Mouse (Mus musculus): ENCODE results near the gene Prcc.
"Not testable (repeated sequence)": the region's sequence is repeated elsewhere in the genome, so short reads cannot be mapped to it uniquely, and the experiment has no call there.

DNA sequence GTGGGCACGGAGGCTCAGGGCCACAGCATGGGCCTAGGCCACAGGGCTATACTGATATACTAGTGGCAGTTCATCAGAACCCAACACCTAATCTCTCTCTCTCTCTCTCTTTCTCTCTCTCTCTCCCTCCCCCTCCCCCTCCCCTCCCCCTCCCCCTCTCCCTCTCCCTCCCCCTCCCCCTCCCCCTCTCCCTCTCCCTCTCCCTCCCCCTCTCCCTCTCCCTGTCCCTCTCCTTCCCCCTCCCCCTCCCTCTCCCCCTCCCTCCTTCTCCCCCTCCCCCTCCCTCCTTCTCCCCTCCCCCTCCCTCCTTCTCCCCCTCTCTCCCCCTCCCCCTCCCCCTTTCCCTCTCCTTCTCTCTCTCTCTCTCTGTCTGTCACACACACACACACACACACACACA, 61.2 kb downstream of the Prcc start, which contains the start of gene Pear1:
- TF ChIP-seq POLR2A (IDR thresholded peaks at IDR 0.05; ENCODE audit: borderline replicate concordance, extremely low read depth, low read depth, low read length); CTCF (IDR thresholded peaks at IDR 0.05; ENCODE audit: insufficient read depth, low read length): not testable (repeated sequence)
